In genomic region chr19:15837715-15838175, GRCm38 (mm10) we compare ENCODE assay signal across 9 mouse cellular contexts.
DNase-seq lines count a peak whose midpoint lies in the region; ATAC-seq lines count a peak whose summit lies in the region.
"Had no signal": no experiment of that assay in that cellular context is flagged by ENCODE, and none has a peak within 500 bp of the region (broad histone marks: within the 10 kb centered on the region; RNA-seq: fewer than 3 reads in every experiment).

No protein-coding gene starts in this region.

- peak overlapping the region; percentile 70 for H3K27ac ChIP-seq in kidney, embryonic 16.5 days (ENCODE audit: low read length)
- peak overlapping the region; percentile 70 for H3K27ac ChIP-seq in midbrain, embryonic 15.5 days

- no peak overlapping the region for H3K4me3 ChIP-seq in kidney, embryonic 16.5 days (ENCODE audit: low read length)
- H3K4me3 ChIP-seq in midbrain, embryonic 15.5 days: no peak overlapping the region

- no peak overlapping the region for H3K9ac ChIP-seq in kidney, embryonic 16.5 days (replicated peaks; ENCODE audit: low read length)
- H3K9ac ChIP-seq in midbrain, embryonic 15.5 days: no peak overlapping the region

- intact Hi-C loops in heart, postnatal 10 days (cut with DNase I): no loop called here

- peak; percentile 73; the same call in 1 of the 2 replicates for ATAC-seq in kidney, embryonic 16.5 days (ENCODE audit: low FRiP score, low TSS enrichment)
- peak; percentile 53; the same call in 1 of the 2 replicates for ATAC-seq in midbrain, embryonic 15.5 days (replicated peaks)
- ATAC-seq in monocyte, adult 5-6 weeks (replicated peaks; ENCODE audit: insufficient number of reproducible peaks, low FRiP score, low TSS enrichment, poor library complexity, severe bottlenecking): no peak
- ATAC-seq: Patski had no signal

- H3K9me3 ChIP-seq in kidney, embryonic 16.5 days (ENCODE audit: low read length): no peaks in the 10 kb centered on the region
- no peaks in the 10 kb centered on the region for H3K9me3 ChIP-seq in midbrain, embryonic 15.5 days

- WGBS in kidney, embryonic 16.5 days: 5% methylated on average over 1 of the region's 1 CpGs
- WGBS in midbrain, embryonic 15.5 days: 21% methylated on average over 1 of the region's 1 CpGs

- peaks cover 32% of the 10 kb centered on the region for H3K4me1 ChIP-seq in kidney, embryonic 16.5 days (ENCODE audit: insufficient read depth, low read length)
- H3K4me1 ChIP-seq in midbrain, embryonic 15.5 days: peaks cover 29% of the 10 kb centered on the region

- DNase-seq in heart, postnatal 10 days: peak; percentile 37 to 39
- no peak for DNase-seq in heart, adult 8-10 months (ENCODE audit: low spot score)
- DNase-seq in embryo, embryonic 10.5 days (ENCODE audit: low spot score): peak; percentile 72
- DNase-seq in cerebellum, adult 18-20 months: no peak
- no peak for DNase-seq in testis, postnatal 10 days (ENCODE audit: low spot score)

- no peaks in the 10 kb centered on the region for H3K27me3 ChIP-seq in kidney, embryonic 16.5 days (ENCODE audit: insufficient read depth, low read length)
- H3K27me3 ChIP-seq in midbrain, embryonic 15.5 days (replicated peaks): no peaks in the 10 kb centered on the region

- H3K36me3 ChIP-seq in kidney, embryonic 16.5 days (ENCODE audit: insufficient read depth, low read length): no peaks in the 10 kb centered on the region
- H3K36me3 ChIP-seq in midbrain, embryonic 15.5 days (replicated peaks): no peaks in the 10 kb centered on the region

- H3K4me2 ChIP-seq in kidney, embryonic 16.5 days (replicated peaks; ENCODE audit: low read depth, low read length): no peak overlapping the region
- no peak overlapping the region for H3K4me2 ChIP-seq in midbrain, embryonic 15.5 days

Comparison
In these comparisons a context has a peak if more than half of its experiments do, and no peak if none do; other contexts are left out.
1. DNase-seq: peak in heart, postnatal 10 days (2 of 2) and embryo, embryonic 10.5 days (single experiment); none in heart, adult 8-10 months (single experiment), cerebellum, adult 18-20 months (0 of 2) and testis, postnatal 10 days (single experiment).